Mouse (Mus musculus) midbrain, embryonic 16.5 days (tissue): ENCODE measurements at regions not wholly inside any gene's neighbourhood (a gene's known extent, or its start where the extent isn't known, plus 50 kb on each side); places are given as distances from the start of the nearest gene placed in this dataset.

Experiments
- ATAC-seq: fragments of 200-750 bp; cut with Nextera tagmentation; 2 replicates; pipeline ENCODE4 v1.8.0; 2017; ENCODE audit warnings: moderate TSS enrichment
- H3K27ac ChIP-seq: fragments of 300-500 bp; sonication (generic); 2 replicates; pipeline ENCODE4 v1.5.1; 2014; ENCODE audit warnings: mild to moderate bottlenecking, low read length, mixed read lengths
- H3K27me3 ChIP-seq: fragments of 300-500 bp; sonication (generic); 2 replicates; pipeline ENCODE4 v1.6.1; 2014; ENCODE audit warnings: low read depth, low read length, mixed read lengths; ENCODE audit not compliant: control insufficient read depth, insufficient read depth
- H3K36me3 ChIP-seq: fragments of 300-500 bp; sonication (generic); 2 replicates; pipeline ENCODE4 v1.6.1; 2014; ENCODE audit warnings: mild to moderate bottlenecking, low read length, moderate library complexity, mixed read lengths; ENCODE audit not compliant: control insufficient read depth, insufficient read depth
- H3K4me1 ChIP-seq: fragments of 300-500 bp; sonication (generic); 2 replicates; pipeline ENCODE4 v1.6.1; 2014; ENCODE audit warnings: mild to moderate bottlenecking, low read length, mixed read lengths; ENCODE audit not compliant: control insufficient read depth, insufficient read depth
- H3K4me2 ChIP-seq: fragments of 300-500 bp; sonication (generic); 2 replicates; pipeline ENCODE4 v1.6.1; 2014; ENCODE audit warnings: mild to moderate bottlenecking, low read length, mixed read lengths
- H3K4me3 ChIP-seq: fragments of 300-500 bp; sonication (generic); 2 replicates; pipeline ENCODE4 v1.5.1; 2014; ENCODE audit warnings: low read depth, mild to moderate bottlenecking, low read length, moderate library complexity, mixed read lengths
- H3K9ac ChIP-seq: fragments of 300-500 bp; sonication (generic); 2 replicates; pipeline ENCODE4 v1.6.1; 2014; ENCODE audit warnings: low read depth, low read length, mixed read lengths
- H3K9me3 ChIP-seq: fragments of 300-500 bp; sonication (generic); replicated peaks from 2 replicates; pipeline ENCODE4 v1.6.1; 2014; ENCODE audit warnings: mild to moderate bottlenecking, low read length, mixed read lengths; ENCODE audit not compliant: control insufficient read depth, poor library complexity, severe bottlenecking
- WGBS: fragments of 180-500 bp; shearing (Covaris S2); extraction: QIAGEN DNeasy Blood & Tissue Kit; methylation state at CpG from one replicate; pipeline ENCODE4 v1.1.7; 2014; 5-methylcytosine and 5-hydroxymethylcytosine counted together

DNA sequence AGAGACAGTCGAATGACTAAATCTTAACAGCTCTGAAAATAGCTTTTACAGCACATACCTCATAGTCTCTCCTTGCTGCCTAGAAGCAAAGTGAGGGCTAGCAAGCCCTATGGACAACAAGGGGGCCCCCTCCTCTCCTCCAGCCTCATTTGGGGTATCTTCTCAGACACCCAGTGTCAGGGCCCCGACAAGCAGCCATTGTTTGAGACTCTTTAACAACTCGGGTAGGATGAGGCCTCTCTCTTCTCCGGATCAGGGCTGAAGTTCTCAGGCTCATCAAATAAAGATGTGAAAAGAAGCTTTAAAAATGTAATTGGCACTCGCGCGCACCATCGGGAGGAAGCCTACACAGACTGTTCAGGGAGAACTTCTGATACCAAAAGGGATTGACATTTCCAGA lies 71.8 kb upstream of the Tlk1 start:
- H3K4me1 ChIP-seq: no peaks in the 10 kb centered on the region
- H3K27ac ChIP-seq: no peak overlapping the region
- H3K9me3 ChIP-seq: no peaks in the 10 kb centered on the region
- WGBS: 72% methylated on average over 8 of the region's 8 CpGs
- no peaks in the 10 kb centered on the region for H3K36me3 ChIP-seq
- H3K4me2 ChIP-seq: no peak overlapping the region
- H3K27me3 ChIP-seq: no peaks in the 10 kb centered on the region
- H3K9ac ChIP-seq: no peak overlapping the region
- no peak for ATAC-seq
- no peak overlapping the region for H3K4me3 ChIP-seq

DNA sequence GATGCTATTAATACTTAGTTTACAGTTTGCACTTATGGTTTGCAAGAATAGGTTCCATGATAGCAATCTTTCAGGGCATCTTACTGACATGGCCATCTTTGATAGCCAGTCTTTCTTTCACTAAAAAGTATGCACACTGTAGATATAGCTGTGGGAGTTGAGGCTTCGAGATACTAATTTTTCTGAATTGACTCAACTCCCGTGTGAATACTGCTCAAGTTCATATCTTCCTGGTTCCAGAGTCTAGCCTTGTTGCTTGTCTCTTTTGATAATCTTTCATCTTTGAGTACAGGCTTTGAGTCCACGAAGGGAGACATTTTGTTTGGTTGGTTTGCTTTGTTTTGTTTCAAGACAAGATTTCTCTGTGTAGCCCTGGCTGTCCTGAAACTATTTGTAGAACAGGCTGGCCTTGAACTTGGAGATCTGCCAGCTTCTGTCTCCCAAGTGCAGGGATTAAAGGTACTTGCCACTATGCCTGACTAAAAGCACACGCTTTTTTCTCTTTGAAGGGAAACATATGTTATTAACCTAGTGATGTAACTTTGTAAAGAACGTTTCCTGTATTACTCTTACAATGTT lies 64.1 kb upstream of the Tlk1 start:
- no peak overlapping the region for H3K4me3 ChIP-seq
- H3K4me2 ChIP-seq: no peak overlapping the region
- H3K9me3 ChIP-seq: no peaks in the 10 kb centered on the region
- no peaks in the 10 kb centered on the region for H3K36me3 ChIP-seq
- no peak overlapping the region for H3K9ac ChIP-seq
- H3K27me3 ChIP-seq: no peaks in the 10 kb centered on the region
- H3K27ac ChIP-seq: no peak overlapping the region
- WGBS: 73% methylated on average over 5 of the region's 5 CpGs
- no peak for ATAC-seq
- no peaks in the 10 kb centered on the region for H3K4me1 ChIP-seq

DNA sequence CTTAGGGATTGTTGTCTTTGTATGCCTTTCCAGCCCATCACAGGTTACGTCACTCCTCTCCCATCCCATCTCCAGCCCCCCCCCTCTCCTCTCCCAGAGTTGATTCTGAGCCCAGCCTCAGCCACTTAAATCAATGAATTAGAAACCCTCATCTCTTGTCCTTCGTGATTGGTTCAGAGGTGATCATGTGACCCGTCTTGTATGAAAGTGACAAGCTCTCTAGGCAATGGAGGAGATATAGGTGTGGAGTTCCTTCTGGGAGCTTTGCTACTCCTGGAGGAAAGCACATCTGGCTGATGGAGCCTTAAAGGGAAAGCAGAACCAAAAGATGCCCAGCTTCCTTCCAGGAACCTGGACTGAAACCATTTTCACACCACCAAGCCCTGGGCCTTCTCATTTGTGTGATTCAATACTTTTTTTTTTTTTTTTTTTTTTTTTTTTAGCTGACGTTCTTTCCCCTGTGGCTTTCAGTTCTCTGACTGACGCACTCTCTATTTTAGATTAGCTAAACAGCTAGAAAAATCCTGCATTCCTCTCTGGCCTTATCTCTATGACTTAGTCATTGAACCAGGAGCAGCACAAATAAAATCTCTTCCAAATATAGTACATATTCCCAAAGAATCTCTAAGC lies 63.4 kb upstream of the Tlk1 start:
- 78% methylated on average over 5 of the region's 5 CpGs for whole genome bisulfite sequencing
- no peaks in the 10 kb centered on the region for H3K27me3 ChIP-seq
- no peak overlapping the region for H3K27ac ChIP-seq

DNA sequence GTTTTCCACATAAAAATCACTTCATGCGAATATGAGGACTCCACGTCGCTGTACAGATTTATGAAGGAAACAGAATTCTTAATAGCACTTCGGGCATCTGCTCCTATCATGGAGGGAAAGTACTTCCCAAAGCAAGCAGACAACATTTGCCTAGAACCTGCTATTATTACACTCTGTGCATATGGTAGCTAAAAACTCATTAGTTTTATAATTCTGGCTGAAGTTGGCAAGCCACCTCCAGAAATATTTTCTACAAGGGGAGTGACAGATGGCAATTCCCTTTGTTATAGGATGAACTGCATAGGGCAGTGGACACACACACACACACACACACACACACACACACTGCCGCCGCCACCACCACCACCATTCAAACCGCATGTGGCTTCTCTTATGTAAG lies 61.3 kb upstream of the Tlk1 start:
- Histone ChIP-seq H3K27me3 (no peaks in the 10 kb centered on the region), H3K9ac (no peak overlapping the region), H3K4me2 (no peak overlapping the region), H3K4me3 (no peak overlapping the region), H3K27ac (no peak overlapping the region), H3K4me1 (no peaks in the 10 kb centered on the region), H3K36me3 (no peaks in the 10 kb centered on the region), H3K9me3 (no peaks in the 10 kb centered on the region)
- WGBS: 68% methylated on average over 7 of the region's 7 CpGs
- no peak for ATAC-seq

More for the DNA sequence above, 63.4 kb upstream of the Tlk1 start:
- no peaks in the 10 kb centered on the region for H3K9me3 ChIP-seq
- no peak for ATAC-seq
- H3K4me2 ChIP-seq: no peak overlapping the region
- no peaks in the 10 kb centered on the region for H3K4me1 ChIP-seq
- no peaks in the 10 kb centered on the region for H3K36me3 ChIP-seq
- H3K9ac ChIP-seq: no peak overlapping the region
- no peak overlapping the region for H3K4me3 ChIP-seq

DNA sequence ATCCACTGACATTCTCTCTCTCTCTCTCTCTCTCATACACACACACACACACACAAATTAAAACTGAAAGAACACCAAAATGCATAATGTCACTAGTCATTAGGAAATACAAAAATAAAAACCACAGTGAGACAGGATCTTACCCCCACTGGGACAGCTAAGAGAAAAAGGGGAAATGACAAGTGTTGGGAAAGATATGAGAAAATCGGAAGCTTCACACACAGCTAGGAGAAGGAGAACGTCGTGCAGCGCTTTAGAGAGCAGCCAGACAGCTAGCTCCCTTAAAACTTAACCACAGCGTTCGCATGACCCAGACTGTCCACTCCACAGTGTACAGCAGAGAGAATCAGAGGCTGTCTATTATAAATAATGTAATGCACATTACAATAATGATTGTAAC lies 60.1 kb upstream of the Tlk1 start:
- H3K9ac ChIP-seq: no peak overlapping the region
- H3K4me3 ChIP-seq: no peak overlapping the region
- no peaks in the 10 kb centered on the region for H3K9me3 ChIP-seq
- H3K36me3 ChIP-seq: no peaks in the 10 kb centered on the region
- no peaks in the 10 kb centered on the region for H3K4me1 ChIP-seq
- no peak for ATAC-seq
- WGBS: 88% methylated on average over 6 of the region's 6 CpGs
- no peak overlapping the region for H3K4me2 ChIP-seq
- H3K27ac ChIP-seq: no peak overlapping the region
- no peaks in the 10 kb centered on the region for H3K27me3 ChIP-seq

DNA sequence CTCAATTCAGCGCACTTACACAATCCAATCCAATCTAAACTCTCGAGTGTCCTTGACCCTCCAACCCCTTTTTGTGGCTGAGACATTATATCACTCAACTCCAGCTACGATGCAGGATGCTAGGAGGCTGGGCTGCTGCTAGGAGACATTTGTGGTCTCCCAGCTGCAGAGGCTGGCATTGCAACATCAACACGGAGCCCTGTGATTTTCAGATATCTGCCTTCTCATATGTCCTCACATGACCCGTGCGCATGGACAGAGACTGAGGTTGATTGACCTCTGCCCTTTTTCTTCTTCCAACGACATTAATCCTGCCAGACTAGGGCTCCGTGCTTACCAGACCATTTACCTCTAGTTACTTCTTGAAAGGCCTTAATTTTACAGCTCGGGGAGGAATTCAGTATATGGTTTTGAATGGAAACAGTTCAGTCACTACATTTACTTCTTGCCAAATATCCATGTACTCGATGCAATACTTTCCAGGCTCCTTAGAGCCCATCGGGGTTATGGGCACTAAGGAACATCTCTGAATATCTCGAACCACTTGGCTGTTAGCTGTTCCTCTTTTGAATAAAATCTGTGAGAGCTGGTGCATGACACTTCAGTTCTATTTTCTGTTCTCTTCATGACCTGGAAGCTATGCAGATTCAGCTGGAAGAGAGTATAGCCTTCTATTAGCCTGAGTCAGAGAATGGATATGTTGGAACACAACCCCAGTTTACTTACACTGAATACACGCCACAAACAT lies 52.0 kb upstream of the Tlk1 start:
- Histone ChIP-seq H3K27ac (no peak overlapping the region), H3K27me3 (no peaks in the 10 kb centered on the region), H3K36me3 (no peaks in the 10 kb centered on the region), H3K9me3 (no peaks in the 10 kb centered on the region; the same call in 1 of the 2 replicates), H3K4me2 (no peak overlapping the region), H3K4me1 (no peaks in the 10 kb centered on the region), H3K4me3 (no peak overlapping the region), H3K9ac (no peak overlapping the region)
- 88% methylated on average over 13 of the region's 13 CpGs for WGBS
- no peak for ATAC-seq

DNA sequence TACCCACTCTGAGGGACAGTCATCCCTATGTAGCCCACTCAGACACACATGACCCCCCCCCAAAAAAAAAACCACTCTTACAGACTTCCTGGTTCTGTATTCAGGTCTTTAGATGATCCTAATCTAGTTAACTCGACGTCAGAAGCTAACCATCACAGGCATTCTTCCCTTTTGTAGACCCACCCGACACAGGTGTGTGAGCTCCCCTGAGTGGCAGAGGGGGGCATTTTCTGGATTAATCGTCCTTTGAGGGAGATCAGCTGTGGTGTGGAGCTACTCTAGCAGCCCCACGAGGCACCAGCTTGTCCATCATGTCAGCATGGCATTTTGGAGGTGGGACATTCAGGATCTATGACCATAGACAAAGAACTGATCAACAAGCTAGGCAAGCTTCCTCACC lies 50.7 kb upstream of the Tlk1 start:
- Histone ChIP-seq H3K4me3 (no peak overlapping the region), H3K4me1 (peaks cover 4% of the 10 kb centered on the region; the same call in 1 of the 2 replicates), H3K9ac (no peak overlapping the region), H3K27ac (no peak overlapping the region), H3K36me3 (no peaks in the 10 kb centered on the region), H3K9me3 (no peaks in the 10 kb centered on the region; the same call in 1 of the 2 replicates), H3K4me2 (no peak overlapping the region), H3K27me3 (no peaks in the 10 kb centered on the region)
- 76% methylated on average over 5 of the region's 5 CpGs for WGBS
- ATAC-seq: no peak
